20 mouse cellular contexts compared by ENCODE assay signal in genomic region chr5:93189607-93190006, GRCm38 (mm10). TPM values are rescaled to one million over a fixed set of nuclear protein-coding genes. Genes with fewer than 3 reads are reported as not detected.
DNase-seq lines count a peak whose midpoint lies in the region; ATAC-seq and TF ChIP-seq lines count a peak whose summit lies in the region.
"Had no signal": no experiment of that assay in that cellular context is flagged by ENCODE, and none has a peak within 500 bp of the region (broad histone marks: within the 10 kb centered on the region; RNA-seq: fewer than 3 reads in every experiment).

No protein-coding gene starts in this region.

- no peak for TF ChIP-seq POLR2A in liver, adult 2 months (IDR thresholded peaks at IDR 0.05; ENCODE audit: extremely low read depth, insufficient read depth, low read length)

- H3K79me2 ChIP-seq in liver, adult 2 months (ENCODE audit: control insufficient read depth, insufficient read depth, low read length): no peaks in the 10 kb centered on the region; the same call in 1 of the 2 replicates

- no peak for TF ChIP-seq CTCF in liver, adult 2 months (IDR thresholded peaks at IDR 0.05; ENCODE audit: low read depth, low read length)

- peaks cover under 1% of the 10 kb centered on the region; the same call in 1 of the 2 replicates for H3K4me1 ChIP-seq in liver, adult 2 months (ENCODE audit: control insufficient read depth, insufficient read depth, low read length)
- no peaks in the 10 kb centered on the region for H3K4me1 ChIP-seq in liver, embryonic 12.5 days
- H3K4me1 ChIP-seq: embryonic facial prominence, embryonic 10.5 days; forebrain, embryonic 13.5 days; hindbrain, embryonic 13.5 days; intestine, embryonic 15.5 days had no signal

- 36% methylated on average over 3 of the region's 3 CpGs for WGBS in liver, adult 2 months
- 83% methylated on average over 3 of the region's 3 CpGs for whole genome bisulfite sequencing in liver, embryonic 12.5 days (ENCODE audit: insufficient replicate concordance)

- H3K9me3 ChIP-seq in liver, embryonic 12.5 days (replicated peaks): no peaks in the 10 kb centered on the region
- H3K9me3 ChIP-seq: embryonic facial prominence, embryonic 10.5 days; forebrain, embryonic 13.5 days; heart, embryonic 15.5 days; hindbrain, embryonic 13.5 days; intestine, embryonic 15.5 days had no signal

- ATAC-seq in liver, embryonic 12.5 days: no peak
- no peak for ATAC-seq in inflammation-experienced regulatory T-cells, adult 6 months
- ATAC-seq: forebrain, embryonic 13.5 days; forebrain, postnatal 0 days; hindbrain, postnatal 0 days; intestine, embryonic 15.5 days had no signal

- H3K4me2 ChIP-seq in liver, embryonic 12.5 days: no peak overlapping the region
- H3K4me2 ChIP-seq: forebrain, embryonic 13.5 days; heart, embryonic 15.5 days; hindbrain, embryonic 13.5 days; intestine, embryonic 15.5 days had no signal

- H3K4me3 ChIP-seq in liver, adult 2 months (ENCODE audit: insufficient read depth, low read depth, low read length): no peak overlapping the region
- H3K4me3 ChIP-seq in liver, embryonic 12.5 days: no peak overlapping the region
- H3K4me3 ChIP-seq: embryonic facial prominence, embryonic 10.5 days; forebrain, embryonic 13.5 days; heart, embryonic 15.5 days; hindbrain, embryonic 13.5 days; intestine, embryonic 15.5 days had no signal

- H3K27me3 ChIP-seq in liver, adult 2 months (ENCODE audit: control insufficient read depth, insufficient read depth, low read length): no peaks in the 10 kb centered on the region
- no peaks in the 10 kb centered on the region for H3K27me3 ChIP-seq in liver, embryonic 12.5 days (replicated peaks)
- H3K27me3 ChIP-seq: forebrain, embryonic 13.5 days; heart, embryonic 15.5 days; hindbrain, embryonic 13.5 days; intestine, embryonic 15.5 days had no signal

- peak; percentile 42 to 51 for DNase-seq in cerebellum, postnatal 10 days
- no peak for DNase-seq in cerebellum, adult 9-10 months
- DNase-seq in heart, adult 18-20 months: peak; percentile 45 to 55
- no peak for DNase-seq in heart, postnatal 36 days
- DNase-seq in liver, adult 2 months (ENCODE audit: extremely low read depth, low read depth, low spot score): peak; percentile 38
- DNase-seq: adrenal gland, adult 2 months; adrenal gland, postnatal 36 days; cerebellum, adult 8-10 months; forebrain, postnatal 0 days; gastrocnemius, postnatal 36 days; kidney, adult 18-20 months had no signal

- H3K9ac ChIP-seq in liver, adult 2 months (ENCODE audit: low read depth, low read length): no peak overlapping the region
- no peak overlapping the region for H3K9ac ChIP-seq in liver, embryonic 12.5 days
- H3K9ac ChIP-seq: forebrain, embryonic 13.5 days; forebrain, postnatal 0 days; heart, embryonic 15.5 days; hindbrain, embryonic 13.5 days; intestine, embryonic 15.5 days had no signal

- intact Hi-C loops in heart, postnatal 36 days (cut with DNase I): no loop called here

- H3K36me3 ChIP-seq in liver, adult 2 months (ENCODE audit: control insufficient read depth, insufficient read depth, low read length): peaks cover 31% of the 10 kb centered on the region
- H3K36me3 ChIP-seq in liver, embryonic 12.5 days: peaks cover 72% of the 10 kb centered on the region

- H3K27ac ChIP-seq in liver, adult 2 months (replicated peaks; ENCODE audit: insufficient read depth, low read depth, low read length): no peak overlapping the region
- no peak overlapping the region for H3K27ac ChIP-seq in liver, embryonic 12.5 days
- H3K27ac ChIP-seq: embryonic facial prominence, embryonic 10.5 days; forebrain, embryonic 13.5 days; heart, embryonic 15.5 days; hindbrain, embryonic 13.5 days; hindbrain, postnatal 0 days; intestine, embryonic 15.5 days had no signal

RNA-seq across cellular contexts. Expression of gene Ccni, which starts 16.7 kb away (rescaled TPM):
- 100 to 1,000 TPM; 154 to 176 TPM for total RNA-seq in heart, adult 18-20 months (2021)
- 100 to 1,000 TPM; 167 to 188 TPM for total RNA-seq in heart, postnatal 36 days (2021)
- 68.0 and 77.9 TPM in 2 replicates for total RNA-seq in liver, adult 2 months (2014; rRNA removed)
- 56.4 and 70.4 TPM in 2 replicates for polyA plus RNA-seq in liver, adult 2 months (2012; rRNA removed)
- 50.1 and 60.9 TPM in 2 replicates for polyA plus RNA-seq in liver, embryonic 12.5 days (2016; fragmentation: Nextera tagmentation; extraction: Ambion mirVana)
- polyA plus RNA-seq in inflammation-experienced regulatory T-cells, adult 6 months (2017; shearing (Covaris generic)): 10 to 100 TPM; 82.9 to 99.1 (median 84.9) TPM

RNA-seq across cellular contexts. Expression of gene 2010109A12Rik, which starts 16.7 kb away (rescaled TPM):
- under 1 TPM; 0.41 to 0.55 TPM for total RNA-seq in heart, adult 18-20 months (2021)
- total RNA-seq in heart, postnatal 36 days (2021): under 1 TPM in 1 of 2 experiments, not detected in 1; 0.68 TPM
- total RNA-seq in liver, adult 2 months (2014; rRNA removed): 0.13 and 0.28 TPM in 2 replicates
- not detected in 2 replicates for polyA plus RNA-seq in liver, adult 2 months (2012; rRNA removed)
- 1.2 and 1.3 TPM in 2 replicates for polyA plus RNA-seq in liver, embryonic 12.5 days (2016; fragmentation: Nextera tagmentation; extraction: Ambion mirVana)
- 1 to 10 TPM in 2 of 3 experiments, not detected in 1; 1.6 to 2.3 TPM for polyA plus RNA-seq in inflammation-experienced regulatory T-cells, adult 6 months (2017; shearing (Covaris generic))
- total RNA-seq: gastrocnemius, postnatal 36 days; hindbrain, postnatal 0 days had no signal
- polyA plus RNA-seq: adrenal gland, adult 2 months; C2C12 had no signal

Comparison
In these comparisons a context has a peak if more than half of its experiments do, and no peak if none do; other contexts are left out.
1. DNase-seq: peak in cerebellum, postnatal 10 days (2 of 2), heart, adult 18-20 months (2 of 2) and liver, adult 2 months (single experiment); none in cerebellum, adult 9-10 months (single experiment) and heart, postnatal 36 days (0 of 2).